Mouse (Mus musculus): ENCODE data around the gene Coro2a. TPM values are rescaled to one million over a fixed set of nuclear protein-coding genes. Genes with fewer than 3 reads are reported as not detected.
"Not testable (repeated sequence)": the region's sequence is repeated elsewhere in the genome, so short reads cannot be mapped to it uniquely, and the experiment has no call there.

Gene Coro2a
- total RNA-seq, 2 experiments from 2014 or later: 23.5 to 26.2 TPM

- no peak for DNase-seq (ENCODE audit: low spot score in 2 of 2)
Measured at GRCm38 (mm10) chr4:46614641-46615040, 12.6 kb upstream of the Coro2a start.

GRCm38 (mm10) chr4:46613618-46614017, 11.6 kb upstream of the Coro2a start:
- no peak for DNase-seq (ENCODE audit: low spot score in 2 of 2)

DNA sequence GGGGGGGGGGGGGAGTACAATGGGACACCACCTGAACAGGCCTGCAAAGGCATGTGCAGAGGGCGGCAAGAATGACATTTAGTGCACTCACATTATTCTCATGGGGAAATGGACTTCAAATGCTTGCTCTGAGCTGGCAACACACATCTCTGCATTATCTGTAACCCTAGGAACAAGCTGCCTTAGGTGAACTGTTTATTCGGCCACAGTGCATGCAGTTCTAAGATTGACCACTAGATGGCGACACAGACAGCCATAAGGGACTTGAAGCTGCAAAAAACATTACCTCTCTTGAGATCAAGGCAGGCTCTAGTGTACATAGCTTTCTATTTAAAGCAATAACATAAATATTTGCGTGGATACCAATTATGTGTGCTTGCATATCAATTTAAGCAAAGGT, 9.2 kb upstream of the Coro2a start:
- peak; percentile 87 to 93 for DNase-seq (ENCODE audit: low spot score in 2 of 2)

DNA sequence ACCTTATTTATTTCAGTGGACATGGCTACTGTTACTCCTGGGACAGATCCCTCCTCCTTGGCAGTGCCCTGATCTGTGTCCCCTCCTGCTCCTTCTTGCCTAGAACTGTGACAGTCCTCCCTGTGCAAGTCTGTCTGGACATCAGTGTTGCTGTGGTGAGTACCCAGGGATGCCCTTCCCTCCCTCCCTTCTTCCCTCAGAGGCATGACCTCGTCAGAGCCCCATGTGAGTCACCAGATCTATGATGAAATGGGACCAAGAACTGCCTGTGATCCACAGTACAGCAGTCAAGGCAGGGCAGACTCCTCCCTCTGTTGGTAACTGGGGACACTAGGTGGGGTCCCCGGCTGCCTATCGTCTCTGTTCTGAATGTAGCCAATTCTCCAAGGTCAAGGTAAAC, 5.6 kb upstream of the Coro2a start:
- no peak for DNase-seq (ENCODE audit: low spot score in 2 of 2)

DNA sequence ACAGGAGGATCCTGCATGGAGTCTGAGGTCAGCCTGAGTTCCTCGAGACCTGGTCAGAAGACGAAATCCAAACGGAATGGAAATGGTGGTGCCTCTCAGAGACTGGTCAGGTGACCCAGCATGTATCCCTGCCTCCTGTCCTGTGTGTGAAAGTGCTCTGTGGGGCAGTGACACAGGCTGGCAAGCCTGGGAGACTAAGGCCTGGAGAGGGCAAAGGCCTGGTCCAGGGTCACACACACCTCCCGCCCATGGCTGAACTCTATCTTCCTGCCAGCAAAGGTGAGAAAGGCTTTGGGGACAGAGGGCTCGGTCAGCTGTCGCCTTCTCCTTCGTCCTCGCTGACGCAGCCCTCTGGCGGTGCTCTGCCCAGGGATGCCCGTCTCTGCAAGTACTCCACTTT, 3.4 kb upstream of the Coro2a start:
- no peak for DNase-seq (ENCODE audit: low spot score in 2 of 2)

GRCm38 (mm10) chr4:46602704-46603103, 702 bp upstream of the Coro2a start:
- no peak for DNase-seq (ENCODE audit: low spot score in 2 of 2)

- no peak for DNase-seq (ENCODE audit: low spot score in 2 of 2)
Measured at GRCm38 (mm10) chr4:46601258-46601843, 651 bp downstream of the Coro2a start.

GRCm38 (mm10) chr4:46600473-46601257, 1.3 kb downstream of the Coro2a start:
- peak; percentile 35 to 45 for DNase-seq (ENCODE audit: low spot score in 2 of 2)

DNA sequence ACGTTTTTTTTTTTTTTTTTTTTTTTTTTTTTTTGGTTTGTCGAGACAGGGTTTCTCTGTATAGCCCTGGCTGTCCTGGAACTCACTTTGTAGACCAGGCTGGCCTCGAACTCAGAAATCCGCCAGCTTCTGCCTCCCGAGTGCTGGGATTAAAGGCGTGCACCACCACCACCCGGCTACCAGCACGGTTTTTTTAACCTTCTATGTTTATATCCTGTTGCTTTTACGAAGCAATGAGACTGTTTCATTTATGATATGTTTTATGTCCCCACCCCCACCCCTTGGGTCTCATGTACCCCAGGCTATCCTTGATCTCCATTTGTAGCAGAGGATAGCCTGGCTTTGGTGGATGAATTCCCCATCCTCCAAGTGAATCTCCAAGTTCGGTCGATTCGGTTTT, 2.4 kb downstream of the Coro2a start:
- DNase-seq (ENCODE audit: low spot score in 2 of 2): not testable (repeated sequence)

- peak in 1 of 2 experiments; percentile 2 for DNase-seq (ENCODE audit: low spot score in 2 of 2)
Measured at GRCm38 (mm10) chr4:46598981-46599380, 3.0 kb downstream of the Coro2a start.

DNA sequence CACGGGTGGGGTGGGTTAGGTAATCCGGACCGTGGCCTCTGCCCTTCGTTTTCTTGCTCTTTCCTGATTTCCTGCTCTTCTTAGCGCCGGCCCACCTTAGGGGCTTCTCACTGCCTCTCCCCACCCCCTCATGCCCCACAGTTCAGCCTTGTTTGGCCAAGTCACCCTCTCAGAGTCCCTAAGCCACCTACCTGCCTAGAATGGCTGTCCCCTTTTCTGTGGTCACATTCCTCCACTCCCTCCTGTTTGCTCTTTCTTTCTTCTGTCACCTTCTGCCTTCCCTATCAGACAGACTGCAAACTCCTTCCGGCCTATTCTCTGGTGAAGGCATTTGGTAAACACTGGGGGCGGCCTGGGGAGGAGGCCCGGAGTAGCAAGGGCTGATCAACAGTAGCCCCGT, 3.9 kb downstream of the Coro2a start:
- peak in 1 of 2 experiments; percentile 1 for DNase-seq (ENCODE audit: low spot score in 2 of 2)

GRCm38 (mm10) chr4:46597286-46597961, 4.6 kb downstream of the Coro2a start:
- DNase-seq (ENCODE audit: low spot score in 2 of 2): peak in 1 of 2 experiments; percentile 1

- DNase-seq (ENCODE audit: low spot score in 2 of 2): peak in 1 of 2 experiments; percentile 1
Measured at GRCm38 (mm10) chr4:46596398-46596797, 5.6 kb downstream of the Coro2a start.

DNA sequence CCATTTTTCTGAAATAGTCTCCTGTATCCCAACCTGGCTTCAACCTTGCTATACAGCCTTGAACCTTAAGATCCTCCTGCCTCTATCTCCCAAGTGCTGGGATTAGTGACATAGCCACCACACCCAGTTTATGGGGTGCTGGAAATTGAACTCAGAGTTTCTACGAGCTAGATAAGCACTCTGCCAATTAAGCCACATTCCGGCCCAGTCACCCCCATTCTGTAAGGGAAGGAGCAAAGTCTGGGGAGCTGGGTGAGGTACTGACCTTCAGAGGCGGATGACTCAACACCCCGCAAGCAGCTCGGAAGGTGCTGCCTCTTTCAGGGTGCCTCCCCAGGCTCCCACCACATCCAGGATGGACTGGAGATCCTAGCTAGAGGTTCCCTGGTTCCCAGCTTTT, 7.9 kb downstream of the Coro2a start:
- no peak for DNase-seq (ENCODE audit: low spot score in 2 of 2)

DNA sequence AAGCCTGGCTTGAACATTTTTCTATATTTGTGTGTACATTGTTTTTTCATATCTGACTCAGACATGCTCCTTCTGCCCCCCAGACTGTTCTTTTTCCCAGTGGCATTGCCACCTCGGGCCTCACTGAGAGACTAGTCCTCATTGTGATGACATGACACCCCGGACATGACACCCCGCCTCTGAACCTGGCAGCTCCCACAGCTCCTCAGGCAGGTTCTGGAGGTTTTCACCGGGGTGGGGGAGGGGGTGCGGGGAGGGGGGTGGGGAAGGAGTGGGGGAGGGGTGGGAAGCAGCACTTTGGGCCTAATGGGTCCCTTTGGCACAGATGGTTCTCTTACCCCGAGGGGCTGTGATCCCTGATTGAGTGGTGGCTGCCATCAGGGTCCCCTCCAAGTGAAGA, 8.5 kb downstream of the Coro2a start:
- peak in 1 of 2 experiments; percentile 0 for DNase-seq (ENCODE audit: low spot score in 2 of 2)

- DNase-seq (ENCODE audit: low spot score in 2 of 2): peak in 1 of 2 experiments; percentile 1
Measured at GRCm38 (mm10) chr4:46591833-46592520, 10.0 kb downstream of the Coro2a start.

- no peak for DNase-seq (ENCODE audit: low spot score in 2 of 2)
Measured at GRCm38 (mm10) chr4:46590810-46591209, 11.2 kb downstream of the Coro2a start.

GRCm38 (mm10) chr4:46589946-46590684, 11.9 kb downstream of the Coro2a start:
- DNase-seq (ENCODE audit: low spot score in 2 of 2): no peak

- no peak for DNase-seq (ENCODE audit: low spot score in 2 of 2)
Measured at GRCm38 (mm10) chr4:46589151-46589550, 12.9 kb downstream of the Coro2a start.

DNA sequence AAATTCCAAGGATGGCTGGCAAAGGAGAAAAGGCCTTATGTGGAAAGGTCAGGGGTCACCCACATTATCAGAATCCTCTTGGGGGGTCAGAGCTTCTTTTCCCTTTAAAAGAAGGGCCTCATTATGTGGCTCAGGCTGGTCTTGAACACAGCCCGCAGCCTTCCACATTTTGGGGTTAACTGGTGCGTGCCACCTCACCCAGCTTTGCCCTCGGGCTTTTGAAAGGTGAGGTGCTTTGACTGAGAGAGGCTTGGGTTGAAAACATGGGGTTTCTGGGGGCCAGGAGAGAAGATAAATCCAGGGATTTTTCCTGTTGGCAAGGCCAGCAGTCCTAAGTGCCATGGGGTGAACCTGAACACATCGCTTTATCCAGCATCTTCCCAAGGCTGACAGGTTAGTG, 15.5 kb downstream of the Coro2a start:
- DNase-seq (ENCODE audit: low spot score in 2 of 2): no peak

DNA sequence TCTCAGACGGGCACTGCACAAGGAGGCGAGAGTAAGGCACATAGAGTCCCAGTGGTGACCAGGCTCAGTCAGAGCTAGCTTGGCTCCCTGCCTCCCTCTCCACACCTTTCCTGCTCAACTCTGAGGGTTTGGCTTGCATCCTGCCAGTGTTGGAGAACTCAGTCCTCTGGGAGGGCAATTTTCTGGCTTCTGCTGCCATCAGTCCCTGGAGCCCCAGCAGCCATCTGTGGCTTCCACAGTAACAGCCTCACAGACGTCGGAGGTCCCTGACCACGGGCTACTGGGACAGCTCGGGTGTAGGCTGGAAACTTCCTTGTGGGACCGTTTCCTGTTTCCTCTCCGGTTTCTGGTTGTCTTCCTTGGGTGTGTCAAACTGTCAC, 16.2 kb downstream of the Coro2a start:
- no peak for DNase-seq (ENCODE audit: low spot score in 2 of 2)

Data from left cerebral cortex, adult 18-20 months (tissue).